Mouse (Mus musculus): ENCODE measurements around the gene Scamp2. TPM values are rescaled to one million over a fixed set of nuclear protein-coding genes. Genes with fewer than 3 reads are reported as not detected.

Gene Scamp2
- polyA plus RNA-seq, 1 experiment: 38.3 TPM

DNA sequence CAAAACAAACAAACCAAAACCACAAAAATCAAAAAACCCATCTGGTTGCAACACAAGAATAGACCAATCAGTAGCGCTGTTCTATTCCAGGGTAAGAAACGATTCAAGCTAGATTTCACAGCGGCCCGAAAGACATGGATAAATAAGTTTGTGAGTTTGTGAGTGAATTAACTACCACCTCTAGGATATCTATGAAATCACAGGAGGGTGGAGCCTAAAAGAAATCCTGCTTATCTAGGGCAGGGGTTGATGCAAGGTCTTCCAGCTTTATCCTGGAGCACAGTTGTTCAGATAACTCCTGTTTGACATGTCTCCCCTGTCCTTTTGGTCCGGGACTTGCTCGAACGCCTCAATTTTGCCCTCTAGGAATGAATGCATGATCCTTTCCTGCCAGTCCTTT, 480 bp upstream of the Scamp2 start:
- Histone ChIP-seq H3K27me3 (ENCODE audit: control insufficient read depth, insufficient read depth, insufficient read length) (no peaks in the 10 kb centered on the region), H3ac (ENCODE audit: control insufficient read depth, insufficient read length) (no peak overlapping the region), H3K79me2 (ENCODE audit: control insufficient read depth, insufficient read depth) (peaks cover 33% of the 10 kb centered on the region), H3K36me3 (ENCODE audit: control insufficient read depth, insufficient read depth) (no peaks in the 10 kb centered on the region), H3K4me2 (ENCODE audit: low read depth) (peak overlapping the region; percentile 91), H3K4me3 (peak overlapping the region; percentile 57)
- no peak for TF ChIP-seq USF1 (IDR thresholded peaks at IDR 0.05; ENCODE audit: low read depth)
- no peak for TF ChIP-seq MYOD1 (IDR thresholded peaks at IDR 0.05; ENCODE audit: control insufficient read depth in 1 of 3, insufficient read length in 2 of 3, low read depth in 2 of 3)
- no peak for TF ChIP-seq E2F4 (IDR thresholded peaks at IDR 0.05; ENCODE audit: insufficient read depth)
- TF ChIP-seq REST (IDR thresholded peaks at IDR 0.05; ENCODE audit: insufficient read depth, insufficient read length): no peak
- no peak for TF ChIP-seq CEBPB (IDR thresholded peaks at IDR 0.05; ENCODE audit: insufficient read depth, poor library complexity, severe bottlenecking)
- no peak for TF ChIP-seq TCF12 (IDR thresholded peaks at IDR 0.05; ENCODE audit: insufficient read depth, poor library complexity, severe bottlenecking)
- no peak for TF ChIP-seq MAX (IDR thresholded peaks at IDR 0.05; ENCODE audit: low read depth)
- TF ChIP-seq MYOG (IDR thresholded peaks at IDR 0.05; ENCODE audit: control insufficient read depth in 1 of 3, insufficient read depth in 1 of 3, insufficient read length in 2 of 3, low read depth in 2 of 3): no peak
- TF ChIP-seq POLR2AphosphoS2 (IDR thresholded peaks at IDR 0.05; ENCODE audit: insufficient read length, low read depth): no peak
- TF ChIP-seq POLR2A (IDR thresholded peaks at IDR 0.05; ENCODE audit: insufficient read length, low read depth): no peak
- TF ChIP-seq TCF3 (IDR thresholded peaks at IDR 0.05; ENCODE audit: insufficient read length, low read depth): no peak
- TF ChIP-seq SRF (IDR thresholded peaks at IDR 0.05; ENCODE audit: control insufficient read depth, insufficient read length, low read depth): no peak

DNA sequence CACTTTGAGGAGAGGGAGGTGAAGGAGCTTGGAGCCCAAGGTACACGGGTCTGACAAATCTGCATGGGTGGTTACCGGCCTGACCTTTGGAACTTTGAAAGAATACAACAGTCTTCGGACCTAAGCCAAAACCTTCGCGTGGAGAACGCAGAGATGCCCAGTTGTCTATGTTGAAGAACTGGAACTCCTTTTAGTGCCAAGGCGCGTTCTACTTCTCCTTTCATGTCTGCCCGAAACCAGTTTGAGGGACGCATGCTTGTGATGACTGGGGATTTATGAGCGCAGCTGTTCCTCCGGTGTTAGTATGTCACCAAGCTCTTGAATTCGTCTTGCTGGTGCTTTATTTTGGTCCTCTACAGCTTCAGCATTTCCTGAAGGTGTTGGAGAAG, 962 bp downstream of the Scamp2 start:
- H3K27me3 ChIP-seq (ENCODE audit: control insufficient read depth, insufficient read depth, insufficient read length): no peaks in the 10 kb centered on the region
- no peaks in the 10 kb centered on the region for H3K36me3 ChIP-seq (ENCODE audit: control insufficient read depth, insufficient read depth)
- TF ChIP-seq POLR2A (IDR thresholded peaks at IDR 0.05; ENCODE audit: insufficient read length, low read depth): no peak
- TF ChIP-seq MYOG (IDR thresholded peaks at IDR 0.05; ENCODE audit: control insufficient read depth in 1 of 3, insufficient read depth in 1 of 3, insufficient read length in 2 of 3, low read depth in 2 of 3): peak in 2 of 3 experiments; percentile 65 to 70
- no peak for TF ChIP-seq MAX (IDR thresholded peaks at IDR 0.05; ENCODE audit: low read depth)
- TF ChIP-seq TCF12 (IDR thresholded peaks at IDR 0.05; ENCODE audit: insufficient read depth, poor library complexity, severe bottlenecking): peak; percentile 70
- TF ChIP-seq TCF3 (IDR thresholded peaks at IDR 0.05; ENCODE audit: insufficient read length, low read depth): no peak
- peak; percentile 87 to 92 (median 90) for TF ChIP-seq MYOD1 (IDR thresholded peaks at IDR 0.05; ENCODE audit: control insufficient read depth in 1 of 3, insufficient read length in 2 of 3, low read depth in 2 of 3)
- no peak for TF ChIP-seq CEBPB (IDR thresholded peaks at IDR 0.05; ENCODE audit: insufficient read depth, poor library complexity, severe bottlenecking)
- peak overlapping the region; percentile 89 for H3K4me2 ChIP-seq (ENCODE audit: low read depth)
- H3ac ChIP-seq (ENCODE audit: control insufficient read depth, insufficient read length): peak overlapping the region; percentile 43
- H3K4me3 ChIP-seq: peak overlapping the region; percentile 57
- H3K79me2 ChIP-seq (ENCODE audit: control insufficient read depth, insufficient read depth): peaks cover 40% of the 10 kb centered on the region

DNA sequence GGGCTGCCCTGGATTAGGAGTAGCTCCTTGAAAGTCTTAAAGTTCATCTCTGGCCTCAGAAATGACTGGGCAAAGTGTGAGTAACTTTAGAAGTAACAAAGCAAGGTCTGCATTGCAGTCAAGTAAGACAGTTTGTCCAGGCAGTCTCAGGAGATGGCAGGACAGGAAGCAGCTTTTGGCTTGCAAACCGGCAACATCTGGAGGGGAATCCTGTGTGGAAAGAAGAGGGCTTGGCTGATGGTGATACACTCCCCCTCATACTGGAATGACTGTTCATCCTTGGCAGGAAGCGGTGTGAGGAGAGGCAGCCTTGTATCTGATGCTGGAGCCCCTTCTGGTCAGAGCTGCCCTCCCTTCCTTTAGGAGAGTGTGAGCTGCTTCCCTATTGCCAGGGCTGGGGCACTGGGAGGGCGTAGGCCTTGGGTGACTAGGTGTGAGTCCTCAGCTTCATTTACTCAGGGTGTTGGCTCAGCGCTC, 2.2 kb downstream of the Scamp2 start:
- peaks cover 41% of the 10 kb centered on the region for H3K79me2 ChIP-seq (ENCODE audit: control insufficient read depth, insufficient read depth)
- no peak overlapping the region for H3K4me3 ChIP-seq
- no peaks in the 10 kb centered on the region for H3K27me3 ChIP-seq (ENCODE audit: control insufficient read depth, insufficient read depth, insufficient read length)
- H3ac ChIP-seq (ENCODE audit: control insufficient read depth, insufficient read length): no peak overlapping the region
- H3K4me2 ChIP-seq (ENCODE audit: low read depth): peak overlapping the region; percentile 89
- H3K36me3 ChIP-seq (ENCODE audit: control insufficient read depth, insufficient read depth): no peaks in the 10 kb centered on the region
- no peak for TF ChIP-seq USF1 (IDR thresholded peaks at IDR 0.05; ENCODE audit: low read depth)
- TF ChIP-seq POLR2AphosphoS2 (IDR thresholded peaks at IDR 0.05; ENCODE audit: insufficient read length, low read depth): no peak
- no peak for TF ChIP-seq MAX (IDR thresholded peaks at IDR 0.05; ENCODE audit: low read depth)

DNA sequence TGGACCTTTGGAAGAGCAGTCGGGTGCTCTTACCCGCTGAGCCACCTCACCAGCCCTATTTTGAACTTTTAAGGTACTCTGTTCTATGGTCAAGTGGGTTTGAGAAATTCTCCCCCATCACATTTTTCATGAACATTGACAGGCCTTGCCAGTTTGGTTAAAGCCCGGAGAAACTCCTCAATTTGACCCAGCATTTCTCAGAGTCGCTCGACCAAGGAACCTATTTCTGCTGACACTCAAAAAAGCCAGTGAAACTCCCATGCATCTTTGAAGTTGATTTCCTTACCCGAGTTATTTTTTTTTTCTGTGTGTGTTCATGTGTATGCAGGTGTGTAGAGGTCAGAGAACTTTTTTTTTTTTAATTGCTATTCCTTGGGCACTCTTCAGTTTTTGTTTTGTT, 3.9 kb downstream of the Scamp2 start:
- Histone ChIP-seq H3ac (ENCODE audit: control insufficient read depth, insufficient read length) (no peak overlapping the region), H3K27me3 (ENCODE audit: control insufficient read depth, insufficient read depth, insufficient read length) (no peaks in the 10 kb centered on the region), H3K4me3 (no peak overlapping the region), H3K36me3 (ENCODE audit: control insufficient read depth, insufficient read depth) (peaks cover 7% of the 10 kb centered on the region), H3K79me2 (ENCODE audit: control insufficient read depth, insufficient read depth) (peaks cover 41% of the 10 kb centered on the region), H3K4me2 (ENCODE audit: low read depth) (no peak overlapping the region)
- TF ChIP-seq CEBPB (IDR thresholded peaks at IDR 0.05; ENCODE audit: insufficient read depth, poor library complexity, severe bottlenecking): no peak
- no peak for TF ChIP-seq REST (IDR thresholded peaks at IDR 0.05; ENCODE audit: insufficient read depth, insufficient read length)
- TF ChIP-seq MYOD1 (IDR thresholded peaks at IDR 0.05; ENCODE audit: control insufficient read depth in 1 of 3, insufficient read length in 2 of 3, low read depth in 2 of 3): no peak
- TF ChIP-seq E2F4 (IDR thresholded peaks at IDR 0.05; ENCODE audit: insufficient read depth): no peak
- TF ChIP-seq TCF3 (IDR thresholded peaks at IDR 0.05; ENCODE audit: insufficient read length, low read depth): no peak
- no peak for TF ChIP-seq POLR2A (IDR thresholded peaks at IDR 0.05; ENCODE audit: insufficient read length, low read depth)
- no peak for TF ChIP-seq POLR2AphosphoS2 (IDR thresholded peaks at IDR 0.05; ENCODE audit: insufficient read length, low read depth)
- no peak for TF ChIP-seq MYOG (IDR thresholded peaks at IDR 0.05; ENCODE audit: control insufficient read depth in 1 of 3, insufficient read depth in 1 of 3, insufficient read length in 2 of 3, low read depth in 2 of 3)
- TF ChIP-seq TCF12 (IDR thresholded peaks at IDR 0.05; ENCODE audit: insufficient read depth, poor library complexity, severe bottlenecking): no peak
- no peak for TF ChIP-seq SRF (IDR thresholded peaks at IDR 0.05; ENCODE audit: control insufficient read depth, insufficient read length, low read depth)
- TF ChIP-seq MAX (IDR thresholded peaks at IDR 0.05; ENCODE audit: low read depth): no peak
- no peak for TF ChIP-seq USF1 (IDR thresholded peaks at IDR 0.05; ENCODE audit: low read depth)

DNA sequence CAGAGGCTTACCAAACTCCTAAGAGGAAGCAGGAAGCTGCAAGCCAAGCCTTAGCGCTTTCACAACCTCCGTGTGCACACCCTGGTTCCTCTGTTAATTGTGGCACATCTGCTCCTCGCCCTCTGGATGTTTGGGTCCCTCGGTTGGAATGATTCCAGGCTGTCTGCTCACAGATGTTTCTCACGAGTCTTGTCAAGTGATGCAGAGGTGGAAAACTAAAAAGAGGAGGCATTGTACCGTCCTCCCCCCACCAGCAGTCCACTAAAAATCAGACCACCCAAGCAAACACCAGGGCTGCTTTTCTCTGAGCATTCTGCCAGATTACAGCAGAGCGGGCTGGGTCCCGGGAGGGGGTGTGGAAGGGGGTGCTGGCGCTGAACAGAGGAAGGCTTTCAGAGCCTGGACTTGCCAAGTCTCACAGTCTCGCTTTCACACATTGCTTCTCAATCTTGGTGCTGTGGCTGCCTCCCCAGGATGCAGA, 5.0 kb downstream of the Scamp2 start:
- TF ChIP-seq SRF (IDR thresholded peaks at IDR 0.05; ENCODE audit: control insufficient read depth, insufficient read length, low read depth) (no peak), MYOG (IDR thresholded peaks at IDR 0.05; ENCODE audit: control insufficient read depth in 1 of 3, insufficient read depth in 1 of 3, insufficient read length in 2 of 3, low read depth in 2 of 3) (no peak), MYOD1 (IDR thresholded peaks at IDR 0.05; ENCODE audit: control insufficient read depth in 1 of 3, insufficient read length in 2 of 3, low read depth in 2 of 3) (no peak), TCF3 (IDR thresholded peaks at IDR 0.05; ENCODE audit: insufficient read length, low read depth) (no peak), MAX (IDR thresholded peaks at IDR 0.05; ENCODE audit: low read depth) (no peak), REST (IDR thresholded peaks at IDR 0.05; ENCODE audit: insufficient read depth, insufficient read length) (no peak), USF1 (IDR thresholded peaks at IDR 0.05; ENCODE audit: low read depth) (no peak), TCF12 (IDR thresholded peaks at IDR 0.05; ENCODE audit: insufficient read depth, poor library complexity, severe bottlenecking) (no peak)
- H3K4me3 ChIP-seq: no peak overlapping the region
- H3ac ChIP-seq (ENCODE audit: control insufficient read depth, insufficient read length): no peak overlapping the region
- H3K36me3 ChIP-seq (ENCODE audit: control insufficient read depth, insufficient read depth): peaks cover 7% of the 10 kb centered on the region
- no peaks in the 10 kb centered on the region for H3K27me3 ChIP-seq (ENCODE audit: control insufficient read depth, insufficient read depth, insufficient read length)
- H3K79me2 ChIP-seq (ENCODE audit: control insufficient read depth, insufficient read depth): peaks cover 41% of the 10 kb centered on the region
- no peak overlapping the region for H3K4me2 ChIP-seq (ENCODE audit: low read depth)
